Mouse (Mus musculus) gastrocnemius, postnatal 10 days (tissue): ENCODE data around the gene Leo1. TPM values are rescaled to one million over a fixed set of nuclear protein-coding genes. Genes with fewer than 3 reads are reported as not detected.
"Not testable (repeated sequence)": the region's sequence is repeated elsewhere in the genome, so short reads cannot be mapped to it uniquely, and the experiment has no call there.

Source experiments
- DNase-seq: peaks from one replicate; pipeline ENCODE4 v3.0.0; 2021; ENCODE audit warnings: mixed read lengths
- total RNA-seq, 2 experiments: library from RNA; stranded (reverse); gene quantifications; 2 replicates each; pipeline ENCODE4 v1.2.3; 2021

The Leo1 gene
- total RNA-seq, 2 experiments from 2014 or later, result 23.7 to 25.6 TPM

GRCm38 (mm10) chr9:75425796-75426391 is 15.4 kb upstream of the Leo1 start:
- no peak for DNase-seq

GRCm38 (mm10) chr9:75427366-75428273 is 13.7 kb upstream of the Leo1 start:
- DNase-seq, result no peak

GRCm38 (mm10) chr9:75428274-75428600 is 13.1 kb upstream of the Leo1 start:
- no peak for DNase-seq

DNA sequence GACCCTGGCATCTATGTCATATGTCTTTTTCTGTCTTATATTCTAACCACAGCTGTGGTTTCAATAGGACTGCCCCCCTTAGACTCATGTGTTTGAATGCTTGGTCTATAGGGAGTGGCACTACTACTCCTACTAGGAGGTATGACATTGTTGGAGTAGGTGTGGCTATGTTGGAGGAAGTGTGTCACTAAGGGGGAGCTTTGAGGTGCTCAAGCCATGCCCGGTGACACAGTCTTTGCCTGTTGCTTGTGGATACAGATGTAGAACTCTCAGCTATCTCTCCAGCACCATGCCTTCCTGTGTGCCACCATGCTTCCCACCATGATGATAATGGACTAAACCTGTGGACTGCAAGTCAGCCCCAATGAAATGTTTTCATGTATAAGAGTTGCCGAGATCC is 12.3 kb upstream of the Leo1 start:
- DNase-seq, result no peak

GRCm38 (mm10) chr9:75429657-75430056 is 11.7 kb upstream of the Leo1 start:
- no peak for DNase-seq

GRCm38 (mm10) chr9:75430822-75431621 is 10.3 kb upstream of the Leo1 start:
- no peak for DNase-seq

DNA sequence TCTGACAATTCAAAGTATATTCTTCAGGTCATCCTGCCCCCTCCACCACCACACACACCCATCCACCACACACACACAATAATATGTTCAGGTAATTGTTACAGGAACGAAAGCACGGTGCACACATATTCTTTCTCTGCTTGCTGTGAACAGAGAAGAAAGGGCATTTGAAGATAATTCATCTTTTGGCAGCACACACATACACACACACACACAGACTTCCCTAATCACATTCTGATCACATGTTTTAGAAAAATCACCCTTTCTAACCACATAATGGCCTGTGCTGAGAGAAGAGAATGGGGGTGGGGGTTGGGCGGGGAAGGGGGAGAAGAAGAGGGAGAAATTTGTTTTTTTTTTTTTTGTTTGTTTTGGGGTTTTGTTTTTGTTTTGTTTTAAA is 8.6 kb upstream of the Leo1 start:
- DNase-seq, result no peak

GRCm38 (mm10) chr9:75434172-75434793 is 7.0 kb upstream of the Leo1 start:
- DNase-seq, result peak; percentile 17

DNA sequence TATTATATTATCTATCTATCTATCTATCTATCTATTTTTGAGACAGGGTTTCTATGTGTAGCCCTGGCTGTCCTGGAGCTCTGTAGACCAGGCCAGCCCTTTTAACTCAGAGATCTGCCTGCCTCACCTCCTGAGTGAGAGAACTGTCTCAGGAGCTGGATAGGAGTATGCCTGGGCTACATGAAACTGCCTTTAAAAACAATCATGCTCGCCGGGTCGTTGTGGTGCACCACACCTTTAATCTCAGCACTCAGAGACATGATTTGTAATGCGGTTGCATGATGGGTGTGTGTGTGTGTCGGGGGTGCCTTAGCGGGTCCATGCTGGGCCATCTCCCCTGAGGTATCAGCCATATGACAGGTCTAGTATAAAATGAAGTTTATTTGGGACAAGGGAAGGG is 6.5 kb upstream of the Leo1 start:
- DNase-seq, result no peak

DNA sequence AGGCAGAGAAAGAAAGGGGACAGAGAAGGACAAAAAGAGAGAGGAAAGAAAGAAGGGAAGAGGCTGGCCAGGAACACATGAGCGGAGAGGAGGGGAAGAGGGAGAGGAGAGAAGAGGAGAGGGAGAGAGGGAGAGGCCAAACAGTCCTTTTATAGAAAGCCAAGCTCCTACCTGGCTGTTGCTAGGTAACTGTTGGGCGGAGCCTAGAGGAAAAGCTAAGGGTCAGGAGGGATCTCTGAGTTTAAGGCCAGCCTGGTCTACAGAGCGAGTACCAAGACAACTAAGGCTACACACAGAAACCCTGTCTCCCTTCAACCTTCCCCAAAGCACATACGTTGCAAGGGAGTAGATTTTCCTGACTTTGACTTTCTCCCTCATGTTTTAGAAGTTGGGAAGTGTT is 6.0 kb upstream of the Leo1 start:
- DNase-seq, result no peak

DNA sequence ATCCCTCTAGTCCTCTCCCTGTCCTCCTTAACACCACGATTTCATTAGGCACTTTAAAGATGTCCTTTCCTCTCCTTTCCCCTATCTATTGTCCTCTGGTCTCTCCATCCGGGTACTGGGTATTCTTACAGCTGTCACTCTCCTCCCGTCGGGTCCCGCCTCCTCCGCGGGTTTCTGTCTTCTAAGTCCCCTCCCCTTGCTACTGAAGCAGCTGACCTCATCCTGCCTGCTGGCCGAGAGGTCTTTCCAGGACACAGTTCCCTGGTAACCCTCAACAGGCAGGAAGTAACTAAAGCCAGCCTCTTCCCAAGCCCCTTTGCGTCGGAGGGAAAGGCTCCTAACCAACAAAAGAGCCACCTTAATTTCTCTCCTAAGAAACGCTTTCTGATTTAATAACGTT is 5.4 kb upstream of the Leo1 start:
- peak; percentile 71 for DNase-seq

GRCm38 (mm10) chr9:75437653-75438385 is 3.5 kb upstream of the Leo1 start:
- no peak for DNase-seq

GRCm38 (mm10) chr9:75441691-75442131 is 387 bp downstream of the Leo1 start:
- no peak for DNase-seq

DNA sequence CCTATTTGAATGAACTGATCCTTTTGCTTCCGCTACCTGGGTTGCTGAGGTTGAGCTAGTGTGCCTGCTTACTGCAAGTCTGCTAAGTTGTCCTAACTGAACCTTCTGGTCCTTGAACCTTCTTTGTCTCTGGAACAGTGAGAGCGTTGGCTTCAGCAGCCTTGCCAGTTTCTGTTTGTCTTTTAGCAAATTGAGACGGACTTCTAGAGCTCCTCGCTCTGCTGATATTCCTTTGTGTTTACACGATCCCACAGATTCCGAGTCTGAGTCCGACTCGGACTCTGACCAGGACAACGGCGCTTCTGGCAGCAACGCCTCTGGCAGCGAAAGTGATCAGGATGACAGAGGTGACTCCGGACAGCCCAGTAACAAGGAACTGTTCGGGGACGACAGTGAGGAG is 3.7 kb downstream of the Leo1 start:
- DNase-seq, result no peak

DNA sequence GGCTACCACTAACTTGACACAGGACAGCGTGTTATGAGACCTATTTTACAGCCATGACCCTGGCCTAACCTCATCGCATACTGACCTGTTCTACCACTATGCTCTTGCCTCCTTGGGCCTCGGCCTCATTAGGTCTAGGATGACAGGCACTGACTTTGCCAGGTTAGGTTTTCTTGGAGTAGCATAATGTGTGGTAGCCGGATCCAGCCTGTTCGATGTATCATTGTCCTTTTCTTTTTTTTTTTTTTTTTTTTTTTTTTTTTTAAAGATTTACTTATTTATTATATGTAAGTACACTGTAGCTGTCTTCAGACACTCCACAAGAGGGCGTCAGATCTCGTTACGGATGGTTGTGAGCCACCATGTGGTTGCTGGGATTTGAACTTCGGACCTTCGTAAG is 5.2 kb downstream of the Leo1 start:
- DNase-seq, result not testable (repeated sequence)

DNA sequence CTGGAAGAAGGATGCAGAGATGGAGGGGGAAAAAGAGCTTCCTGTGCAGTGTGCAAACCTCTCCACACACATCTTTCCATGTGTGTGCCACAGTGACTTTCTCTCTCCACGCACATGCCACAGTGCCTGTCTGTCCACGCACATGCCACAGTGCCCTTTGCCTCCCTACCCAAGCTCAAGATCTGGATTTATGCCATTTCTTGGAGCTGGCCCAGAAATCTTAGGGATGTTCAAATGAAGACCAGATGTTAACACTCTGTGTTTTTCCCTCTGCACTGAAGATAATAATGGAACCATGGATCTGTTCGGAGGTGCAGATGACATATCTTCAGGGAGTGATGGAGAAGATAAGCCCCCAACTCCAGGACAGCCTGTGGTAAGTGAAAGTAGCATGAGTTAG is 6.7 kb downstream of the Leo1 start:
- DNase-seq, result no peak

DNA sequence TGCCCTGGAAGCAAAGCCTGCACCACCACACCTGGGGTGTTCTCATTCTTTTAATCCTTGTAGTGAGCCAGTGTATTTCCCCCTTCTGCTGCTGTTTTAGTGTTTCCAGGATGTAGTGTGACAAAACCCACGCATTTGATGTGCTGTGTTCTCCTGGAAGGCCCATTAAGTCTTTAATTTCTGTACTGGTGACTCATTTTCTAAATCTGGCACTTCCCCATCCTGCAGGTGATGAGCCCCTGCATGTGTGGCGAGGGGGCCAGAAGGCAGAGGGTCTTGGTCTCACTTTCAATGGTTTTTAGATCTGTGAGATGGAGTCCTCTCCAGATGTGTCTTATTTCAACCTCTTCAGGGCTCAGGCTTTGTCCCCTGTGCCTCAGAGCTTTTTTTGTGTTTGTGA is 12.7 kb downstream of the Leo1 start:
- DNase-seq, result no peak

- DNase-seq, result no peak
Observed at GRCm38 (mm10) chr9:75455684-75456083, 14.4 kb downstream of the Leo1 start.

- no peak for DNase-seq
Observed at GRCm38 (mm10) chr9:75463050-75463660, 21.8 kb downstream of the Leo1 start.

DNA sequence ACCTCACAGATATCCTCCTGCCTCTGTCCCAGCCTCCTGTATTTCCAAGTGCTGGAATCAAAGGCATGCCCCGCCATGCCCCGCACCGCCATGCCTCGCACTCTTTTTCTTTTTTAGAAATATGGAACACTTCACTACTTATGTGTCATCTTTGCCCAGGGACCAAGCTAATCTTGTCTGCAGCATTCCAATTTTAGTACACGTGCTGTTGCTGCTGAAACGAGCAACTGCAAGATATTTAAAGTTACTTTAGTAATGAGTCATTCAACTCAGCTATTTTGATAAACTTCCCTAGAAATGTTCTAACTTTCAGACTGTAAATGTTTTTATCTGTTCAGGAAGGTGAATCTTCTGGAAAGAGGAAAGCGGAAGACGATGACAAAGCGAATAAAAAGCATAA is 24.5 kb downstream of the Leo1 start:
- no peak for DNase-seq

- DNase-seq, result no peak
Observed at GRCm38 (mm10) chr9:75466641-75467040, 25.3 kb downstream of the Leo1 start.
